Mouse (Mus musculus) heart, embryonic 14.5 days (tissue): Measurements from ENCODE around the gene Xrcc4. TPM values are rescaled to one million over a fixed set of nuclear protein-coding genes. Genes with fewer than 3 reads are reported as not detected.

Source experiments
- ATAC-seq: fragments of 200-750 bp; cut with Nextera tagmentation; 2 replicates; pipeline ENCODE4 v1.8.0; 2017; ENCODE audit warnings: low read depth, moderate TSS enrichment; ENCODE audit not compliant: insufficient number of reproducible peaks, insufficient read depth, low FRiP score
- H3K27ac ChIP-seq, 2 experiments: fragments of 200-500 bp in 1 of 2; fragments of 300-500 bp in 1 of 2; sonication (generic) in 1 of 2; replicated peaks in 1 of 2; 2 replicates each; pipeline ENCODE4 v1.5.1; 2012 to 2014; ENCODE audit warnings: low read depth in 2 of 2, low read length in 2 of 2, control low read depth in 1 of 2, mild to moderate bottlenecking in 1 of 2, mixed read lengths in 1 of 2; ENCODE audit not compliant: control insufficient read depth in 1 of 2, insufficient read depth in 1 of 2
- H3K27me3 ChIP-seq: fragments of 300-500 bp; sonication (generic); 2 replicates; pipeline ENCODE4 v1.6.1; 2014; ENCODE audit warnings: mild to moderate bottlenecking, low read length, control low read depth; ENCODE audit not compliant: control insufficient read depth, insufficient read depth
- H3K36me3 ChIP-seq: fragments of 300-500 bp; sonication (generic); 2 replicates; pipeline ENCODE4 v1.6.1; 2014; ENCODE audit warnings: mild to moderate bottlenecking, control low read depth, low read length, mixed read lengths; ENCODE audit not compliant: control insufficient read depth, insufficient read depth
- H3K4me1 ChIP-seq, 2 experiments: fragments of 200-500 bp in 1 of 2; fragments of 300-500 bp in 1 of 2; sonication (generic) in 1 of 2; 2 replicates each; pipeline ENCODE4 v1.6.1; 2012 to 2014; ENCODE audit warnings: low read length in 2 of 2, control low read depth in 1 of 2, mixed read lengths in 1 of 2; ENCODE audit not compliant: control insufficient read depth in 2 of 2, insufficient read depth in 2 of 2
- H3K4me2 ChIP-seq: fragments of 300-500 bp; sonication (generic); 2 replicates; pipeline ENCODE4 v1.6.1; 2014; ENCODE audit warnings: mild to moderate bottlenecking, low read length
- H3K4me3 ChIP-seq, 2 experiments: fragments of 200-500 bp in 1 of 2; fragments of 300-500 bp in 1 of 2; sonication (generic) in 1 of 2; 2 replicates each; pipeline ENCODE4 v1.5.1; 2012 to 2014; ENCODE audit warnings: low read length in 2 of 2, mild to moderate bottlenecking in 2 of 2, control low read depth in 1 of 2, low read depth in 1 of 2, moderate library complexity in 1 of 2; ENCODE audit not compliant: control insufficient read depth in 1 of 2, insufficient read depth in 1 of 2
- H3K9ac ChIP-seq: fragments of 300-500 bp; sonication (generic); 2 replicates; pipeline ENCODE4 v1.6.1; 2014; ENCODE audit warnings: mild to moderate bottlenecking, low read length
- H3K9me3 ChIP-seq: fragments of 300-500 bp; sonication (generic); 2 replicates; pipeline ENCODE4 v1.6.1; 2016; ENCODE audit warnings: low read length, control low read depth; ENCODE audit not compliant: control insufficient read depth
- WGBS: fragments of 180-500 bp; shearing (Covaris S2); extraction: QIAGEN DNeasy Blood & Tissue Kit; methylation state at CpG from one replicate; pipeline ENCODE4 v1.1.7; 2014; 5-methylcytosine and 5-hydroxymethylcytosine counted together
- polyA plus RNA-seq: library from polyadenylated mRNA; unstranded; fragments of >200 nt; fragmentation: Nextera tagmentation; extraction: Ambion mirVana; gene quantifications from 2 replicates; pipeline ENCODE4 v1.2.1, GENCODE M21; 2014

Xrcc4 gene
- polyA plus RNA-seq, 1 experiment from 2014 or later, result 22.1 TPM

DNA sequence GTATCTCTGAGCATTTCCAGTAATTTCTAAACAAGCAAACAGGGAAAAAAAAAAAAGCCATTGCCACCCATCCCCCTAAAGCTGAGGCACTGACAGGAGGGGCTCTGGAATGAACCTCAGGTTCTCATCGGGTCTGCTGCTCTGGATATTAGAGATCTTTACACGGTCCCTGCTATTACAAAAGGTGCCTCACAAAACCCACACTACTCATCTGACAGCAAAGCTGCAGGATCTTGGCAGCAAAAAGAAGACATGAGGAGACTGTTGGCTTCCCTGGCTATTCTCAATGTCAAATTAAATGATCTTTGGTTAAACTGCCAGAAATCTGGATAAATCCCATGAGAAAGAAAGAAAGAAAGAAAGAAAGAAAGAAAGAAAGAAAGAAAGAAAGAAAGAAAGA is 145.1 kb downstream of the Xrcc4 start:
- H3K9me3 ChIP-seq, result no peaks in the 10 kb centered on the region
- no peak for ATAC-seq
- no peak overlapping the region for H3K4me3 ChIP-seq
- H3K27ac ChIP-seq, result no peak overlapping the region
- no peaks in the 10 kb centered on the region for H3K27me3 ChIP-seq
- no peak overlapping the region for H3K9ac ChIP-seq
- H3K4me1 ChIP-seq, result no peaks in the 10 kb centered on the region
- WGBS, result 51% methylated on average over 2 of the region's 2 CpGs
- no peaks in the 10 kb centered on the region for H3K36me3 ChIP-seq
- H3K4me2 ChIP-seq, result no peak overlapping the region

- Histone ChIP-seq H3K4me1 (no peaks in the 10 kb centered on the region), H3K9me3 (no peaks in the 10 kb centered on the region), H3K27ac (no peak overlapping the region), H3K4me2 (no peak overlapping the region), H3K4me3 (no peak overlapping the region), H3K9ac (no peak overlapping the region), H3K27me3 (no peaks in the 10 kb centered on the region), H3K36me3 (no peaks in the 10 kb centered on the region)
- no peak for ATAC-seq
- 41% methylated on average over 3 of the region's 3 CpGs for WGBS
Observed at GRCm38 (mm10) chr13:89929477-89929876, 159.9 kb downstream of the Xrcc4 start.

DNA sequence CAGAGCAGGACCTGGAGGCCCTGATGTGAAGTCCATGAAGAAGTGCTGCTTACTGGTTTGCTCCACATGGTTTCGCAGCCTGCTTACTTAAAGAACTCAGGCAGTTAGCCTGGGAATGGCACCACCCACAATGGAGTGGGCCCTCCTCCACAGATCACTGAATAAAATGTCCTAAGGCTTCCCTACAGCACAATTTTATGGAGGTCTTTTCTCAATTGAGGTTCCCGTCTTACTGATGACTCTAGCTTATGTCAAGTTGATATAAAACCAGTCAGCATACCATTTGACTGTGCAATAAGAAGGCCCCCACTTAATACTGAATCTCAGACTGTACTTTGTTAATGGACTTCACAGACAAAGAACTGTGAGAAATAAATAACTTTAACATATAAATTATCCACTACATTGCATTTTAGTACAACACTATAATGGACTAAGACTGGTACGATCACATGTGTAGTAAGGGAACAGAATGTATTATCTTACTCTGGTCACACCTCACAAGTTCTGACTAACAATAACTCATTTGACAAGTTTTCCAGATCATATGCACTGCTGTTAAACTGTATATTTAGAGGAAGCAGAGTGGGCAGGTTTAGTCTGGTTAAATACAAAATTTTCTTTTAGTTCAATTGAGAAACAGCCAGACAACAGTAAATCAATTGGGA is 170.5 kb downstream of the Xrcc4 start:
- Histone ChIP-seq H3K36me3 (no peaks in the 10 kb centered on the region), H3K9me3 (no peaks in the 10 kb centered on the region), H3K27ac (no peak overlapping the region), H3K4me1 (no peaks in the 10 kb centered on the region), H3K4me3 (no peak overlapping the region), H3K27me3 (no peaks in the 10 kb centered on the region), H3K9ac (no peak overlapping the region), H3K4me2 (no peak overlapping the region)
- WGBS, result 88% methylated on average over 3 of the region's 3 CpGs
- ATAC-seq, result no peak

DNA sequence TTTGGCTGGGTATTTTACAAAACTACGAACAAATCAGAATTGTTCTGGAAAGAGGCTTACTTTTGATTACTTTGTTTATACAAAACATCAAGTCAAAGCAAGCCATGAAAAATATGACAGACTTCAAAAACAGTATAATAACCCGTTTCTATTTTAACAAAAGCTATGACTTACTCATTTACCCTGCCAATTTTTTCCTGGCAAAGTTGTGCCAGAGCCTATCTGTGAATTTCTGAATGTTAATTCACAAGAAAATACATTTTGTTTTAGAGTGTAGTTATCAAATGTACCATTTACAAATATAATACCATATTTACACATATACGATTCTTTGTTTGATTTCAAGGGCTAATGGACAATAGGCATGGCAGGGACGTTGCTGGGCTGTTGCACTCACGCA is 175.1 kb downstream of the Xrcc4 start:
- H3K9me3 ChIP-seq, result no peaks in the 10 kb centered on the region
- no peak overlapping the region for H3K27ac ChIP-seq
- ATAC-seq, result no peak
- H3K4me1 ChIP-seq, result no peaks in the 10 kb centered on the region
- H3K36me3 ChIP-seq, result no peaks in the 10 kb centered on the region
- no peak overlapping the region for H3K9ac ChIP-seq
- no peak overlapping the region for H3K4me3 ChIP-seq
- no peaks in the 10 kb centered on the region for H3K27me3 ChIP-seq
- 83% methylated on average over 5 of the region's 5 CpGs for WGBS
- H3K4me2 ChIP-seq, result no peak overlapping the region

- Histone ChIP-seq H3K9ac (no peak overlapping the region), H3K4me3 (no peak overlapping the region), H3K4me2 (no peak overlapping the region), H3K27ac (no peak overlapping the region), H3K9me3 (no peaks in the 10 kb centered on the region), H3K27me3 (no peaks in the 10 kb centered on the region), H3K36me3 (no peaks in the 10 kb centered on the region), H3K4me1 (no peaks in the 10 kb centered on the region)
- no peak for ATAC-seq
- WGBS, result 80% methylated on average over 6 of the region's 6 CpGs
Observed at GRCm38 (mm10) chr13:89913891-89914290, 175.5 kb downstream of the Xrcc4 start.

- no peak overlapping the region for H3K9ac ChIP-seq
- H3K4me2 ChIP-seq, result no peak overlapping the region
- H3K4me3 ChIP-seq, result no peak overlapping the region
- WGBS, result 59% methylated on average over 2 of the region's 2 CpGs
- H3K9me3 ChIP-seq, result no peaks in the 10 kb centered on the region
- no peak overlapping the region for H3K27ac ChIP-seq
- no peak for ATAC-seq
- no peaks in the 10 kb centered on the region for H3K4me1 ChIP-seq
- H3K27me3 ChIP-seq, result no peaks in the 10 kb centered on the region
- H3K36me3 ChIP-seq, result no peaks in the 10 kb centered on the region
Observed at GRCm38 (mm10) chr13:89906120-89906519, 183.3 kb downstream of the Xrcc4 start.

DNA sequence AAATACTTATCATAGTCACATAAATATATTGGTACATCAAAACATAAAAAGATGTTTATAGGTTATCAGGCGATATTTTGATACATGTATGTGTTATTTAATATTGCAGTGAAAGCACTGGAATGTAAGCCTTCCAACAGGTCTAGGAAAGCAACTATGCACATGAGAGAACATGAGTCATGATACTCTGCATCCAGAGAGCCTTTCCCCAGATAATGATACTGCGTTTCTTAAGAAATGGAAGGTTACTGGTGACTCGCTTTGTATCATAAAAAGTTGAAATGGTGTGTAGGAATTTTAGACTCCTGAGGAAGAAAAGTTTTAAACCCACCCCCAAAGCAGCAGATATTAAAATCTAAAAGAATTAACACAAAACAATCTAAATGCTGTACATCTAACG is 190.3 kb downstream of the Xrcc4 start:
- no peak overlapping the region for H3K9ac ChIP-seq
- no peak overlapping the region for H3K4me2 ChIP-seq
- 80% methylated on average over 4 of the region's 4 CpGs for WGBS
- no peak for ATAC-seq
- H3K4me3 ChIP-seq, result no peak overlapping the region
- H3K9me3 ChIP-seq, result no peaks in the 10 kb centered on the region
- no peaks in the 10 kb centered on the region for H3K4me1 ChIP-seq
- H3K27ac ChIP-seq, result no peak overlapping the region
- H3K36me3 ChIP-seq, result no peaks in the 10 kb centered on the region
- no peaks in the 10 kb centered on the region for H3K27me3 ChIP-seq

- Histone ChIP-seq H3K27ac (no peak overlapping the region), H3K4me2 (no peak overlapping the region), H3K4me1 (no peaks in the 10 kb centered on the region; a peak in 1 of 4 replicates), H3K9ac (no peak overlapping the region), H3K9me3 (no peaks in the 10 kb centered on the region), H3K27me3 (no peaks in the 10 kb centered on the region), H3K36me3 (no peaks in the 10 kb centered on the region), H3K4me3 (no peak overlapping the region)
- 91% methylated on average over 4 of the region's 4 CpGs for WGBS
- ATAC-seq, result no peak
Observed at GRCm38 (mm10) chr13:89892140-89892539, 197.3 kb downstream of the Xrcc4 start.
